Mouse (Mus musculus) midbrain, embryonic 11.5 days (tissue): Measurements from ENCODE around the gene Klhl40. TPM values are rescaled to one million over a fixed set of nuclear protein-coding genes. Genes with fewer than 3 reads are reported as not detected.

Source experiments
- ATAC-seq: fragments of 200-750 bp; cut with Nextera tagmentation; 2 replicates; pipeline ENCODE4 v1.8.0; 2017; ENCODE audit warnings: moderate TSS enrichment, moderate library complexity; ENCODE audit not compliant: low FRiP score
- DNase-seq: peaks from one replicate; pipeline ENCODE4 v3.0.0; 2015; ENCODE audit warnings: low spot score; ENCODE audit errors: missing footprints
- H3K27ac ChIP-seq: fragments of 300-500 bp; sonication (generic); 2 replicates; pipeline ENCODE4 v1.5.1; 2014; ENCODE audit warnings: low read depth, low read length
- H3K27me3 ChIP-seq: fragments of 300-500 bp; sonication (generic); 2 replicates; pipeline ENCODE4 v1.6.1; 2014; ENCODE audit warnings: mild to moderate bottlenecking, low read length, moderate library complexity, mixed read lengths; ENCODE audit not compliant: control insufficient read depth, insufficient read depth
- H3K36me3 ChIP-seq: fragments of 300-500 bp; sonication (generic); 2 replicates; pipeline ENCODE4 v1.6.1; 2014; ENCODE audit warnings: mild to moderate bottlenecking, low read length, moderate library complexity, mixed read lengths; ENCODE audit not compliant: control insufficient read depth, insufficient read depth
- H3K4me1 ChIP-seq: fragments of 300-500 bp; sonication (generic); 2 replicates; pipeline ENCODE4 v1.6.1; 2014; ENCODE audit warnings: low read length; ENCODE audit not compliant: control insufficient read depth, insufficient read depth
- H3K4me2 ChIP-seq: fragments of 300-500 bp; sonication (generic); 2 replicates; pipeline ENCODE4 v1.6.1; 2014; ENCODE audit warnings: mild to moderate bottlenecking, moderate library complexity
- H3K4me3 ChIP-seq: fragments of 300-500 bp; sonication (generic); 2 replicates; pipeline ENCODE4 v1.5.1; 2014; ENCODE audit warnings: low read depth, low read length
- H3K9ac ChIP-seq: fragments of 300-500 bp; sonication (generic); 2 replicates; pipeline ENCODE4 v1.6.1; 2014; ENCODE audit warnings: low read length
- H3K9me3 ChIP-seq: fragments of 300-500 bp; sonication (generic); 2 replicates; pipeline ENCODE4 v1.6.1; 2016; ENCODE audit warnings: low read length; ENCODE audit not compliant: control insufficient read depth
- WGBS: fragments of 180-500 bp; shearing (Covaris S2); extraction: QIAGEN DNeasy Blood & Tissue Kit; methylation state at CpG from one replicate; pipeline ENCODE4 v1.1.7; 2014; 5-methylcytosine and 5-hydroxymethylcytosine counted together
- polyA plus RNA-seq: library from polyadenylated mRNA; unstranded; fragments of >200 nt; fragmentation: Nextera tagmentation; extraction: Ambion mirVana; gene quantifications from 2 replicates; pipeline ENCODE4 v1.2.1, GENCODE M21; 2014

Gene Klhl40
- polyA plus RNA-seq, 1 experiment from 2014 or later: 0.16 TPM

DNA sequence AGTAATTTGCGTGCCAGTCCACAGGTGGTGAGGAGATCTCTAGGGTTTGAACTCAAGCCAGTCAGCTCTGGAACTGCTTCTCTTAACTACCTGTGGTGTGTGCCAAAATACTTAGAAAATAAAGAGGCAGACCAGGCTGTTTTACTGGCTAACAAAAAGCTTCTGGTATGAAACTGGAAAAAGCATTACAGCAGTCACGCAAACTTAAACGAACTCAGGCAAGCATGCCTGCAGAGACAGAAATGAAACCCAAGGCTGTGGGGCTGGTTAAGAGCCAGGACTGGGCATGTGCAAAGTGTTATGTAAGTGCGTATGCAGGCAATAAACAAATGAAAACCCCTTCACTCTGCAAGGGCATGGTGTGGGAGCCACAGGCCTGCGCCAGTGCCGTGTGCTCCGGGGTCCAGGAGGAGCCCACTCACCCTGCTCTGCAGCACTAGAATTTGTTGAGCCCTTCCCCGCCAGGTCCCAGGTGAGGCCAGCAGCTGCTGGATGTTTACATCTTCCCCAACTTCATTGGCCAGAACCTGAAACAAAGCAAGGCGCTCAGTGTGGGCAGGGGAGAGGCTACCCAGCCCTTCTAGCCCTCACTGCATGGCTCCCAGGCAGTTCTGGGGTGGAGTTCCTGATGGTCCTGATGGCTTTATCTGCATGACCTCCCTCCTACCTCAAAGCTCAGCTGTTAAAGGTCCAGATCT lies 41.8 kb downstream of the Klhl40 start:
- no peaks in the 10 kb centered on the region for H3K36me3 ChIP-seq
- peak; percentile 69 for DNase-seq
- no peaks in the 10 kb centered on the region for H3K27me3 ChIP-seq
- H3K4me1 ChIP-seq: no peaks in the 10 kb centered on the region
- ATAC-seq: no peak
- H3K4me2 ChIP-seq: no peak overlapping the region
- no peak overlapping the region for H3K27ac ChIP-seq
- H3K4me3 ChIP-seq: no peak overlapping the region
- H3K9ac ChIP-seq: no peak overlapping the region
- 81% methylated on average over 9 of the region's 9 CpGs for WGBS
- H3K9me3 ChIP-seq: no peaks in the 10 kb centered on the region

DNA sequence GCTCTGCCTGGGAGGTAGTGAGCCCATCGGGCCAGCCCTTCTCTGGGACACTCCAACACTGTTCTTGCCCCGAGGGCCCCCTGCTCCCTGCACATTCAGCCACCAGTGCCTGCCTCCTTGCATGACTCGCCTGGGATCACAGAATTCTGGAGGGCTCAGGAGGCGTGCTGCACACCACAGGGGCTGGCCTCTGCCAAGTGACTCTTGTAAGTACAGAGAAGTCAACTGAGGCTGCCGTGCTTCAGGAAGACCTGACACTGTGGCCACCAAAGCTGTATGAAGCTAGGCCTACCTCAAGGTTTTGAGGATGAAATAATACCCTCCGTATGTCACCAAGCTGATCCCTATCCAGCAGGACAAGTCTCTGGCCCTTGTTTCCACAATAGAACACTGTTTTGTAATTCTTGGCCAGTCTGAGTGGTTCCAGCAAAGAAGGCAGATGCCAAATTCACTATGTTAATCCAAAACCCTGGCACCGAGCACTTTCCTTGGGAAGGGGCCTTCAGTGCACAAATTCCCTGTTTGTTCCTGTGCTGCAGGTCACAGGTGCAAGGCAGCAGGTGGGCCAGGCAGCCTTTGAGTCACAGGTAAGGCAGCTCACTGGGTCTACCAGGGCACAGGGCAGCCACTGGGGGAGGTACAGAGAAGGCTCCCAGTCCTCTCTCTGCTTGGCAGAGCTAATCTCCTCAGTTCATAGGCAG lies 42.5 kb downstream of the Klhl40 start:
- no peak overlapping the region for H3K4me3 ChIP-seq
- ATAC-seq: no peak
- WGBS: 63% methylated on average over 7 of the region's 7 CpGs

DNA sequence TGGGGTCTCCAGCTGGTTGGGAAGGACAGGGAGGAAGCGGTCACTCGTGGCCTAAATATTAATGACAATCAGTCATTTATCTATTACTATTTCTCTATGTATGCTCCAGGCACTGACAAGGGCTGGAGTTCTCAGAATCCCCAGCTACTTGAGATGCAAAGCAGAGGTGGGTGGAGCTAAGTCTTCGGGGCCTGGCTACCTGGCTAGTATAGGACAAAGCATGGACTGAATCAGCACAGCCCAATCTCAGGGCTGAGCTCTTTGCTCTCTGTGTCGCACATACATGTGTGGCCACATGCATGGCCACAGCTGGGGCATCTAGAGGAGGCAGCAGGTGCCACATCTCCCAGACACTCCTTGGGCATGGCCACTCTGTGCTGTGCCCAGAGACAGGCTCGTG lies 43.4 kb downstream of the Klhl40 start:
- Histone ChIP-seq H3K4me1 (no peaks in the 10 kb centered on the region), H3K4me3 (no peak overlapping the region), H3K4me2 (no peak overlapping the region), H3K27ac (no peak overlapping the region), H3K9me3 (no peaks in the 10 kb centered on the region), H3K9ac (no peak overlapping the region), H3K27me3 (no peaks in the 10 kb centered on the region), H3K36me3 (no peaks in the 10 kb centered on the region)
- WGBS: 73% methylated on average over 5 of the region's 5 CpGs
- DNase-seq (no peak), ATAC-seq (no peak)

More for the DNA sequence above, 42.5 kb downstream of the Klhl40 start:
- no peaks in the 10 kb centered on the region for H3K4me1 ChIP-seq
- no peak overlapping the region for H3K27ac ChIP-seq
- peak; percentile 35 for DNase-seq
- H3K4me2 ChIP-seq: no peak overlapping the region
- H3K9me3 ChIP-seq: no peaks in the 10 kb centered on the region
- H3K36me3 ChIP-seq: no peaks in the 10 kb centered on the region
- no peak overlapping the region for H3K9ac ChIP-seq
- no peaks in the 10 kb centered on the region for H3K27me3 ChIP-seq

DNA sequence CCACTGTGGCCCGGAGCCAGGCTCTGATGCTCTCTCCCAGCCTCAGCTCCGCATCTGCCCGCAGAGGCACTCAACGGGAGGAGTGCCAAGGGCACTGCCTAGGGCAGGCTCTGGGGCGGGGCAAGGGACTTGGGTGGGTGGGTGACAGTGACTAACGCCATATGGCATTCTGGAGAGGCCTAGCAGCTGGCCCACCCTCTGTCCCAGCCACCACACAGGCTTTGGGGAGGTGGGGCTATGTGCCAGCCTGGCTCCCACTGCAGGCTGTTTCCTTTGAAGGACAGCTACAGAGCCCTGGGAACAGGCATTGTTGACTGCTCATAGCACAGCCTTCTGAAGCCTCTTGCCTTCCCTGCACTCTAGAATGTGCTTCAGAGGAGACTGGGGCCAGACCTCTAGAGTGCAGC lies 45.2 kb downstream of the Klhl40 start:
- Histone ChIP-seq H3K4me3 (no peak overlapping the region), H3K36me3 (no peaks in the 10 kb centered on the region), H3K4me1 (no peaks in the 10 kb centered on the region), H3K4me2 (no peak overlapping the region), H3K9ac (no peak overlapping the region), H3K27ac (no peak overlapping the region), H3K27me3 (no peaks in the 10 kb centered on the region), H3K9me3 (no peaks in the 10 kb centered on the region)
- DNase-seq (peak; percentile 72), ATAC-seq (no peak)
- WGBS: 85% methylated on average over 6 of the region's 6 CpGs

DNA sequence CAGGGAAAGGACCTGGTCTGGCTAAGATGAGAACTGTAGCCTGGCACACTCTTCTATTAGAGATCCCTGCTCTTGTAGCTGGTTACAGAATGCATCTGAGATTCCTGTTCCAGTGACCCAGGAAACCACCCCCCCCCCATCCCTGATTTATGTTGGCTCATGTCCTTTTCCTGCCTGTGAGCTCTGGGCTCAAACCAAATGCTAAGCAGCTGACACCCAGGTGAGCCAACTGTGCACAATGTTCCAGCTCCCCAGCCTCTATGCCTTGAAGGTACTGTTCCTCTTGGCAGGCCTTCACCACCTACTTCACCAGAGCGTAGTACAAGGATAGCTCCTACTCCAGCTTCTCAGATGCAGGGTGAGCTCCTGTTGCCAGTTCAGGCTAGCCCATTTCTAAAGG lies 45.6 kb downstream of the Klhl40 start:
- H3K4me2 ChIP-seq: no peak overlapping the region

DNA sequence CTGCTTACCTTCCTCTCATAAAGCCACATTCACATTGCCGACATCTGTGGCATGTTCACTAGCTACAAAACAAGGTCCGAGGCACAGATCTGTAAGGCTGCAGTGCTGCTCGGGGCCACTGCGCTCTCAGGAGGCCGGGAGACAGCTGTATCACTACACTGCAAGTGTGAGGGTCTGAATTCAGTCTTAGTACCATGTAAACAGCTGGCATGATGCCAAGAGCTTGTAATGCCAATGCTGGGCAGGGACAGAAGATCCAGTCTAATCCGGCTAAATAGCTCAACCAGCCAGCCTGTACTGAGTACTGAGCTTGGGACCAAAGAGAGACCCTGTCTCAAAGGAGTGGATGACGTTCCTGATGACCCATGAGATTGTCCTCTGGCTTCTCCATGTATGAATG lies 46.6 kb downstream of the Klhl40 start:
- no peak overlapping the region for H3K4me3 ChIP-seq
- H3K9me3 ChIP-seq: no peaks in the 10 kb centered on the region
- H3K36me3 ChIP-seq: no peaks in the 10 kb centered on the region
- WGBS: 84% methylated on average over 7 of the region's 7 CpGs
- no peak overlapping the region for H3K9ac ChIP-seq
- no peaks in the 10 kb centered on the region for H3K27me3 ChIP-seq
- no peak overlapping the region for H3K4me2 ChIP-seq
- no peaks in the 10 kb centered on the region for H3K4me1 ChIP-seq
- ATAC-seq (no peak), DNase-seq (no peak)
- H3K27ac ChIP-seq: no peak overlapping the region

More for the DNA sequence above, 45.6 kb downstream of the Klhl40 start:
- ATAC-seq (no peak), DNase-seq (peak; percentile 41)
- Histone ChIP-seq H3K27ac (no peak overlapping the region), H3K9me3 (no peaks in the 10 kb centered on the region), H3K9ac (no peak overlapping the region), H3K4me1 (no peaks in the 10 kb centered on the region), H3K36me3 (no peaks in the 10 kb centered on the region), H3K4me3 (no peak overlapping the region), H3K27me3 (no peaks in the 10 kb centered on the region)
- WGBS: 94% methylated on average over 1 of the region's 1 CpGs

DNA sequence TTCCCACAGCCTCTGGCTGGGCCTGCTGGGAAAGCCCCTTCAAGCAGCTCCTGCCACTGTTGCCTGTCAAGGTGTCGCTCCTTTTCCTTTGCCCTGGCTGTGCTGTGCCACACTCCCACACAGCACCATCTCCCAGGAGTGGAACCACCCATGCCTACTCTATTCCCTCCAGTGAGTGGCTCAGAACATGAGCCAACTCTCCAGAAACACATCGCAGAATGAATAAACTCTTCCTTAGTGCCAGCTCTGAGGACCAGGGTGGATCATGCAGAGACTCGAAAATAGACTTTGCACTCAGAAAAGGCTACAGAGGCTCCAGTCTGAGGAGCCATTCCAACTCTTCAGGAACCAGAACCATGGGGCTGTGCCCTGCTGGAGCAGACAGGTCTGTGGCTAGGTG lies 48.9 kb downstream of the Klhl40 start:
- Histone ChIP-seq H3K4me3 (no peak overlapping the region), H3K36me3 (no peaks in the 10 kb centered on the region), H3K27ac (no peak overlapping the region), H3K4me2 (no peak overlapping the region), H3K27me3 (no peaks in the 10 kb centered on the region), H3K4me1 (no peaks in the 10 kb centered on the region), H3K9me3 (no peaks in the 10 kb centered on the region), H3K9ac (no peak overlapping the region)
- DNase-seq (peak; percentile 54), ATAC-seq (no peak)
- WGBS: 88% methylated on average over 3 of the region's 3 CpGs

DNA sequence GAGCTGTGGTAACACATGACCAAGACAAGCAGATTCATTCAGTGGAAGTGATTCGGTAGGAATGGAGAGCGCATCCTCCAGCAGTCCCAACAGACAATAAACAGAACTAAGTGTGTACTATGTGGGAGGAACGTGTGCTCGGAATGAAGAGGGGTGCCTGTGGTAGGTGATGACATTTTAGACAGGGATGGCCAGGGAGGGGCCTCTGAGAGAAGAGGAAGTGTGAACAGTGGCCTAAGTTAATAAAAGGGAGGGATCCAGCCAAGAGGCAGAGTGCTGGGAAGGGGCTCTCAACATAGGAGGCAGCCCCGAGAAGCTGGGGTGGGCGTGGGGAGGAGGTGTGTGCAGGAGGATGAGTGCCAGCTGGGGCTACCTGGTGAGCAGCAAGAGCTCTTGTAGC lies 50.9 kb downstream of the Klhl40 start:
- no peak overlapping the region for H3K9ac ChIP-seq
- no peak overlapping the region for H3K27ac ChIP-seq
- no peaks in the 10 kb centered on the region for H3K36me3 ChIP-seq
- no peak overlapping the region for H3K4me2 ChIP-seq
- no peaks in the 10 kb centered on the region for H3K9me3 ChIP-seq
- no peaks in the 10 kb centered on the region for H3K27me3 ChIP-seq
- DNase-seq: no peak
- H3K4me3 ChIP-seq: no peak overlapping the region
- no peak for ATAC-seq
- H3K4me1 ChIP-seq: no peaks in the 10 kb centered on the region
- 83% methylated on average over 6 of the region's 6 CpGs for WGBS

DNA sequence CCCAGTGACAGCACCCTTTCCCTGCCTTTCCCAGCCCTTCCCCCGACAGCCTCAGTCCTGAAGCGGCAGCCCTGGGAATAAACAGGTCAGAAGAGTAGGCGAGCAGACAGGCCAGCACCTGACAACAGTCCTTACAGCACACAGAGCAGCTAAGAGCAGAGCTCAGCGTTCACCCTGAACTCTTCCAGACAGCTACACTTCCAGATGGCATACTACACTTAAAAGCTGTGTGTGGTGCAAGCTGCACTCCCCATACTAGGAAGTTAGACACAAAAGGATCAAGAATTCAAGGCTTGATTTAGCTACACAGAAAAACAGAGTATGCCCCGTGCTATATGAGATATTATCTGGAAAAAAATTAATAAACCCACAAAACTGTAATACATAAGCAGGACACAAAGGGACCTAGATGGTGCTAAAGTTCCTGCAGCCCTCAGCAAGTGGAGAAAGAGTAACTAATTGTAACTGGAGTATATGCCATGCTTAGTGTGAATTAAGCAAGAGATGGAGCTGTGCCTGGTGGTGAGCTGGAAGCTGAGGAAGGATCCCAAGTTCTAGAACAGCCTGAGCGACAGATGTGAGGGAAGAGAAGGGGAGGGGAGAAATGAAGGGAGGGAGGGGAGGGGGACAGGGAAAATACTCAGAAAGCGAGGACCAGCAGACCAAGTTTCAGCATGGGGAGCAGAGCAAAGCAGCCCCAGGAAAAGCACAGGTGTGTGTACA lies 52.0 kb downstream of the Klhl40 start:
- Histone ChIP-seq H3K4me3 (no peak overlapping the region), H3K4me2 (no peak overlapping the region), H3K9me3 (no peaks in the 10 kb centered on the region), H3K9ac (no peak overlapping the region), H3K36me3 (no peaks in the 10 kb centered on the region), H3K4me1 (no peaks in the 10 kb centered on the region), H3K27ac (no peak overlapping the region), H3K27me3 (no peaks in the 10 kb centered on the region)
- ATAC-seq (no peak), DNase-seq (peak; percentile 69)
- WGBS: 74% methylated on average over 7 of the region's 7 CpGs
